Comparison of ENCODE assay signal across 25 mouse cellular contexts in genomic region chr2:132592126-132592525, GRCm38 (mm10). TPM values are rescaled to one million over a fixed set of nuclear protein-coding genes. Genes with fewer than 3 reads are reported as not detected.
DNase-seq lines count a peak whose midpoint lies in the region; ATAC-seq lines count a peak whose summit lies in the region.
"Had no signal": no experiment of that assay in that cellular context is flagged by ENCODE, and none has a peak within 500 bp of the region (broad histone marks: within the 10 kb centered on the region; RNA-seq: fewer than 3 reads in every experiment).

No protein-coding gene starts in this region.

- intact Hi-C loops in heart, postnatal 36 days (cut with DNase I) = loop anchor here (2.0 kb wide), 1 partner anchor 31 kb away; no protein-coding TSS in a partner anchor

- H3K4me1 ChIP-seq in heart, embryonic 12.5 days (replicated peaks) = peaks cover 10% of the 10 kb centered on the region; the same call in 1 of the 2 replicates
- peaks cover 77% of the 10 kb centered on the region for H3K4me1 ChIP-seq in megakaryocyte, embryonic 14.5 days
- H3K4me1 ChIP-seq: embryonic facial prominence, embryonic 12.5 days; embryonic facial prominence, embryonic 15.5 days; forebrain, embryonic 12.5 days; forebrain, embryonic 15.5 days; hindbrain, embryonic 10.5 days; hindbrain, embryonic 13.5 days had no signal

- H3K27ac ChIP-seq in heart, embryonic 12.5 days (ENCODE audit: poor library complexity, severe bottlenecking) = no peak overlapping the region
- H3K27ac ChIP-seq: embryonic facial prominence, embryonic 12.5 days; embryonic facial prominence, embryonic 15.5 days; forebrain, embryonic 12.5 days; forebrain, embryonic 15.5 days; heart, embryonic 13.5 days; hindbrain, embryonic 10.5 days; hindbrain, embryonic 13.5 days had no signal

- peak; percentile 46; the same call in 1 of the 2 replicates for ATAC-seq in heart, embryonic 12.5 days (ENCODE audit: insufficient number of reproducible peaks, low FRiP score)
- ATAC-seq in megakaryocyte, adult 5-6 weeks (ENCODE audit: poor library complexity, severe bottlenecking) = no peak
- peak; percentile 75 for ATAC-seq in common myeloid progenitor, adult 5-6 weeks (replicated peaks; ENCODE audit: low read depth, poor library complexity, severe bottlenecking)
- ATAC-seq in megakaryocyte progenitor cell, adult 5-6 weeks (replicated peaks; ENCODE audit: poor library complexity) = peak; percentile 32
- ATAC-seq: forebrain, embryonic 15.5 days; hindbrain, embryonic 16.5 days had no signal

- no peaks in the 10 kb centered on the region for H3K27me3 ChIP-seq in heart, embryonic 12.5 days (replicated peaks)
- H3K27me3 ChIP-seq in megakaryocyte, embryonic 14.5 days (replicated peaks) = no peaks in the 10 kb centered on the region
- H3K27me3 ChIP-seq: embryonic facial prominence, embryonic 12.5 days; embryonic facial prominence, embryonic 15.5 days; forebrain, embryonic 12.5 days; forebrain, embryonic 15.5 days; heart, embryonic 13.5 days; hindbrain, embryonic 13.5 days had no signal

- no peak for DNase-seq in heart, postnatal 36 days
- DNase-seq in cerebellum, postnatal 25 days = no peak
- DNase-seq in cerebellum, adult 9-11 months = no peak
- DNase-seq: adrenal gland, adult 2 months; adrenal gland, postnatal 14 days; cerebellum, adult 11 months; cerebellum, adult 2 months; cerebellum, postnatal 10 days; gastrocnemius, postnatal 25 days; heart, adult 18-20 months; heart, postnatal 14 days had no signal

- no peak overlapping the region for H3K9ac ChIP-seq in heart, embryonic 12.5 days
- H3K9ac ChIP-seq: embryonic facial prominence, embryonic 12.5 days; embryonic facial prominence, embryonic 15.5 days; forebrain, embryonic 12.5 days; forebrain, embryonic 15.5 days; heart, embryonic 13.5 days; hindbrain, embryonic 13.5 days had no signal

- H3K36me3 ChIP-seq in heart, embryonic 12.5 days = no peaks in the 10 kb centered on the region
- H3K36me3 ChIP-seq in megakaryocyte, embryonic 14.5 days (replicated peaks; ENCODE audit: low read length) = no peaks in the 10 kb centered on the region
- H3K36me3 ChIP-seq: embryonic facial prominence, embryonic 12.5 days; embryonic facial prominence, embryonic 15.5 days; forebrain, embryonic 12.5 days; forebrain, embryonic 15.5 days; heart, embryonic 13.5 days; hindbrain, embryonic 10.5 days; hindbrain, embryonic 13.5 days had no signal

- no peaks in the 10 kb centered on the region for H3K9me3 ChIP-seq in heart, embryonic 12.5 days (replicated peaks)
- H3K9me3 ChIP-seq in megakaryocyte, embryonic 14.5 days = no peaks in the 10 kb centered on the region
- H3K9me3 ChIP-seq: embryonic facial prominence, embryonic 12.5 days; embryonic facial prominence, embryonic 15.5 days; forebrain, embryonic 12.5 days; forebrain, embryonic 15.5 days; heart, embryonic 13.5 days; hindbrain, embryonic 10.5 days; hindbrain, embryonic 13.5 days had no signal

- H3K4me2 ChIP-seq in heart, embryonic 12.5 days = no peak overlapping the region
- H3K4me2 ChIP-seq: embryonic facial prominence, embryonic 12.5 days; embryonic facial prominence, embryonic 15.5 days; forebrain, embryonic 12.5 days; forebrain, embryonic 15.5 days; heart, embryonic 13.5 days; hindbrain, embryonic 13.5 days had no signal

- WGBS in heart, embryonic 12.5 days = 79% methylated on average over 3 of the region's 3 CpGs

- H3K4me3 ChIP-seq in heart, embryonic 12.5 days = no peak overlapping the region
- peak overlapping the region; percentile 80 for H3K4me3 ChIP-seq in megakaryocyte, embryonic 14.5 days (replicated peaks)
- H3K4me3 ChIP-seq: embryonic facial prominence, embryonic 12.5 days; embryonic facial prominence, embryonic 15.5 days; erythroblast, embryonic 14.5 days; forebrain, embryonic 12.5 days; forebrain, embryonic 15.5 days; heart, embryonic 13.5 days; hindbrain, embryonic 10.5 days; hindbrain, embryonic 13.5 days had no signal

RNA-seq across cellular contexts. Expression of gene Gpcpd1, which starts 4.6 kb away (rescaled TPM):
- 42.1 and 47.6 TPM in 2 replicates for polyA plus RNA-seq in heart, embryonic 12.5 days (2016; fragmentation: Nextera tagmentation; extraction: Ambion mirVana)
- total RNA-seq in heart, postnatal 36 days (2021) = 100 to 1,000 TPM; 251 to 323 TPM
- 0.64 and 5.3 TPM in 2 replicates for polyA plus RNA-seq in megakaryocyte, embryonic 14.5 days (2012; ENCODE audit: insufficient read depth, low replicate concordance)
- total RNA-seq in megakaryocyte, adult 5-6 weeks (2015) = 55.9 and 57.3 TPM in 2 replicates
- total RNA-seq in megakaryocyte, adult 5-6 weeks (2017) = 49.6 and 52.2 TPM in 2 replicates
- 29.5 and 61.5 TPM in 2 replicates for total RNA-seq in common myeloid progenitor, adult 5-6 weeks (2017)
- total RNA-seq in megakaryocyte progenitor cell, adult 5-6 weeks (2015) = 28.9 and 32.2 TPM in 2 replicates
- 17.9 and 23.1 TPM in 2 replicates for total RNA-seq in megakaryocyte progenitor cell, adult 5-6 weeks (2017)
